ENCODE assay signal across 19 mouse cellular contexts in genomic region chr10:37602936-37603335, GRCm38 (mm10).
A peak's percentile ranks its signal among the peaks of the same experiment; 100 is the strongest.
DNase-seq lines count a peak whose midpoint lies in the region; ATAC-seq and TF ChIP-seq lines count a peak whose summit lies in the region.
"Had no signal": no experiment of that assay in that cellular context is flagged by ENCODE, and none has a peak within 500 bp of the region (broad histone marks: within the 10 kb centered on the region; RNA-seq: fewer than 3 reads in every experiment).

No protein-coding gene starts in this region.

- H3K27ac ChIP-seq in kidney, adult 2 months (ENCODE audit: insufficient read depth, low read depth, low read length): no peak overlapping the region
- H3K27ac ChIP-seq in lung, embryonic 16.5 days (ENCODE audit: low read length): 0 out of 2 replicates have a peak overlapping the region, but pooled peaks have one; percentile 6
- H3K27ac ChIP-seq in embryonic facial prominence, embryonic 14.5 days (replicated peaks; ENCODE audit: low read depth, low read length): peak overlapping the region; percentile 53; the same call in 1 of the 2 replicates
- H3K27ac ChIP-seq in neural tube, embryonic 15.5 days (replicated peaks): no peak overlapping the region
- H3K27ac ChIP-seq: heart, embryonic 10.5 days; hindbrain, embryonic 15.5 days; liver, embryonic 13.5 days had no signal

- no peak overlapping the region for H3K4me3 ChIP-seq in kidney, adult 2 months (ENCODE audit: insufficient read depth, low read depth, low read length)
- H3K4me3 ChIP-seq in lung, embryonic 16.5 days (ENCODE audit: low read length): no peak overlapping the region
- no peak overlapping the region for H3K4me3 ChIP-seq in lung, adult 2 months (replicated peaks; ENCODE audit: extremely low read depth, low read depth, low read length)
- H3K4me3 ChIP-seq in embryonic facial prominence, embryonic 14.5 days (ENCODE audit: low read depth, low read length): no peak overlapping the region
- H3K4me3 ChIP-seq in neural tube, embryonic 15.5 days (replicated peaks): no peak overlapping the region
- H3K4me3 ChIP-seq: heart, embryonic 10.5 days; hindbrain, embryonic 15.5 days; liver, embryonic 13.5 days had no signal

- no peaks in the 10 kb centered on the region for H3K4me1 ChIP-seq in kidney, adult 2 months (ENCODE audit: control insufficient read depth, insufficient read depth, low read length)
- H3K4me1 ChIP-seq in lung, embryonic 16.5 days (replicated peaks; ENCODE audit: control insufficient read depth, insufficient read depth, low read length): peaks cover 5% of the 10 kb centered on the region
- H3K4me1 ChIP-seq in lung, adult 2 months (ENCODE audit: control insufficient read depth, insufficient read depth, low read length): no peaks in the 10 kb centered on the region
- peaks cover 8% of the 10 kb centered on the region for H3K4me1 ChIP-seq in embryonic facial prominence, embryonic 14.5 days (ENCODE audit: control insufficient read depth, insufficient read depth, low read length)
- no peaks in the 10 kb centered on the region for H3K4me1 ChIP-seq in neural tube, embryonic 15.5 days
- H3K4me1 ChIP-seq: heart, embryonic 10.5 days; hindbrain, embryonic 15.5 days; liver, embryonic 13.5 days had no signal

- H3K27me3 ChIP-seq in kidney, adult 2 months (replicated peaks; ENCODE audit: control insufficient read depth, insufficient read depth, low read length): no peaks in the 10 kb centered on the region
- no peaks in the 10 kb centered on the region for H3K27me3 ChIP-seq in lung, embryonic 16.5 days (ENCODE audit: control insufficient read depth, insufficient read depth, low read depth, low read length)
- H3K27me3 ChIP-seq in embryonic facial prominence, embryonic 14.5 days (replicated peaks; ENCODE audit: control insufficient read depth, insufficient read depth, low read length): no peaks in the 10 kb centered on the region
- H3K27me3 ChIP-seq in neural tube, embryonic 15.5 days (replicated peaks): no peaks in the 10 kb centered on the region
- H3K27me3 ChIP-seq: hindbrain, embryonic 15.5 days; liver, embryonic 13.5 days had no signal

- no peaks in the 10 kb centered on the region for H3K36me3 ChIP-seq in kidney, adult 2 months (ENCODE audit: control insufficient read depth, insufficient read depth, low read length)
- no peaks in the 10 kb centered on the region for H3K36me3 ChIP-seq in lung, embryonic 16.5 days (ENCODE audit: control insufficient read depth, insufficient read depth, low read length)
- no peaks in the 10 kb centered on the region for H3K36me3 ChIP-seq in embryonic facial prominence, embryonic 14.5 days (ENCODE audit: control insufficient read depth, insufficient read depth, low read length)
- H3K36me3 ChIP-seq in neural tube, embryonic 15.5 days: no peaks in the 10 kb centered on the region
- H3K36me3 ChIP-seq: heart, embryonic 10.5 days; hindbrain, embryonic 15.5 days; liver, embryonic 13.5 days had no signal

- TF ChIP-seq CTCF in kidney, adult 2 months (conservative IDR thresholded peaks at IDR 0.05; ENCODE audit: insufficient read depth, insufficient read length, low read depth, low read length): no peak
- TF ChIP-seq CTCF in lung, adult 2 months (IDR thresholded peaks at IDR 0.05; ENCODE audit: insufficient read depth, low read length): no peak

- no peak for TF ChIP-seq POLR2A in kidney, adult 2 months (IDR thresholded peaks at IDR 0.05; ENCODE audit: low read depth, low read length)
- no peak for TF ChIP-seq POLR2A in lung, adult 2 months (IDR thresholded peaks at IDR 0.05; ENCODE audit: borderline replicate concordance, extremely low read depth, low read depth, low read length)

- no peaks in the 10 kb centered on the region for H3K9me3 ChIP-seq in lung, embryonic 16.5 days (ENCODE audit: control insufficient read depth, low read length)
- no peaks in the 10 kb centered on the region for H3K9me3 ChIP-seq in embryonic facial prominence, embryonic 14.5 days (ENCODE audit: control insufficient read depth, low read length)
- no peaks in the 10 kb centered on the region for H3K9me3 ChIP-seq in neural tube, embryonic 15.5 days (replicated peaks)
- H3K9me3 ChIP-seq: heart, embryonic 10.5 days; liver, embryonic 13.5 days had no signal

- WGBS in kidney, adult 2 months: 45% methylated on average over 2 of the region's 2 CpGs
- 28% methylated on average over 2 of the region's 2 CpGs for WGBS in lung, embryonic 16.5 days
- 50% methylated on average over 2 of the region's 2 CpGs for WGBS in lung, adult 2 months
- WGBS in embryonic facial prominence, embryonic 14.5 days: 36% methylated on average over 2 of the region's 2 CpGs
- 44% methylated on average over 2 of the region's 2 CpGs for WGBS in neural tube, embryonic 15.5 days

- DNase-seq in kidney, adult 2 months: peak; percentile 24
- DNase-seq in kidney, adult 8-10 months: no peak
- DNase-seq in lung, adult 2 months: no peak
- DNase-seq in embryonic facial prominence, embryonic 14.5 days (ENCODE audit: low spot score): peak; percentile 74
- peak; percentile 14 for DNase-seq in skeletal muscle tissue, adult 2 months (ENCODE audit: low read depth, low spot score)
- no peak for DNase-seq in urinary bladder, adult 18-20 months (ENCODE audit: low spot score in 2 of 2)
- DNase-seq: cerebellum, postnatal 36 days; heart, postnatal 14 days; layer of hippocampus, postnatal 36 days; left cerebral cortex, postnatal 4 days; liver, embryonic 13.5 days; midbrain, embryonic 14.5 days; right cerebral cortex, postnatal 25 days; thymus, adult 2 months had no signal

- H3K4me2 ChIP-seq in lung, embryonic 16.5 days (ENCODE audit: low read depth, low read length): no peak overlapping the region
- no peak overlapping the region for H3K4me2 ChIP-seq in embryonic facial prominence, embryonic 14.5 days (ENCODE audit: low read depth, low read length)
- H3K4me2 ChIP-seq in neural tube, embryonic 15.5 days: no peak overlapping the region
- H3K4me2 ChIP-seq: hindbrain, embryonic 15.5 days; liver, embryonic 13.5 days had no signal

- no peak overlapping the region for H3K9ac ChIP-seq in lung, embryonic 16.5 days (ENCODE audit: low read length)
- no peak overlapping the region for H3K9ac ChIP-seq in embryonic facial prominence, embryonic 14.5 days (ENCODE audit: low read depth, low read length)
- H3K9ac ChIP-seq in neural tube, embryonic 15.5 days (replicated peaks): no peak overlapping the region
- H3K9ac ChIP-seq: hindbrain, embryonic 15.5 days; liver, embryonic 13.5 days had no signal

- peak; percentile 77 for ATAC-seq in lung, embryonic 16.5 days (ENCODE audit: low read depth)
- no peak for ATAC-seq in embryonic facial prominence, embryonic 14.5 days (ENCODE audit: low read depth)
- no peak for ATAC-seq in neural tube, embryonic 15.5 days (ENCODE audit: low FRiP score)
- ATAC-seq: forebrain, embryonic 16.5 days had no signal

Comparison
In these comparisons a context has a peak if more than half of its experiments do, and no peak if none do; other contexts are left out.
1. DNase-seq: peak in kidney, adult 2 months (single experiment), embryonic facial prominence, embryonic 14.5 days (single experiment) and skeletal muscle tissue, adult 2 months (single experiment); none in kidney, adult 8-10 months (0 of 2), lung, adult 2 months (single experiment) and urinary bladder, adult 18-20 months (0 of 2).
2. H3K27ac ChIP-seq: peak in lung, embryonic 16.5 days (single experiment) and embryonic facial prominence, embryonic 14.5 days (single experiment); none in kidney, adult 2 months (single experiment) and neural tube, embryonic 15.5 days (single experiment).